Comparison of ENCODE assay signal across 8 mouse cellular contexts in the genomic region with DNA sequence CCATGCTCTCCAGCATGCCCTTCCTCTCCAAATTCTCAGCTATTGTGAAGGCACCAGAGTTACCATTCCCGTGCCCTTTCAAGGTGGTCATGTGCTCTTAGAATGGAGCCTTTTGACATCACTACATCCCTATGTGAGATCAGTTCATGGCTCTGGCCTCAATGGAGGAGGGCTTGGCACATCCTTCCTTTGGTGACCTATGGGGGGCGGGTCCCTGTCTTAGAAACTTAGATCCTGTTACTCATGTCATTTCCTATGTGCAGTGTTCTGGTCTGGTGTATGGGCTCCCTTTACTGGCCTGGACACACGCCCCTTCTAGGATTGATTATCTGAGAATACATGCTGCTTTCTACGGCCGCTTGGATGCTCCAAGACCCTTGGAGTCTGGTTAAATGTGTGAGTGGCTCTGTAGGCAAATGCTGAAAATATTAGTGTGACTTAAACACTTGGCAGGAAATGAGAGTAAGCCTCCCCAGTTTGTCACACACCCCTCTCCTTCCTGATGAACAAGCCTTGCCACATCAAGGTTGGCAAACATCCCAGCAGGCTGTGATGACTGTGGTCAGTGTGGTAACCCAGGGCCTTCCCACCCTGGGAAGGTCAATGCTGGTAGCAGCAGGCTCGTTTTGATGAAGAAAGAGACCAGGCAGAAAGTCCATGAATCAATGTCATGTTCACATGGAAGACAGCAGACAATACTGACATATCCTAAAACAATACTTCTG. TPM values are rescaled to one million over a fixed set of nuclear protein-coding genes. Genes with fewer than 3 reads are reported as not detected.
DNase-seq lines count a peak whose midpoint lies in the region; ATAC-seq lines count a peak whose summit lies in the region.

No protein-coding gene starts in this region.

- no peaks in the 10 kb centered on the region for H3K36me3 ChIP-seq in liver, embryonic 16.5 days (ENCODE audit: control insufficient read depth, insufficient read depth)
- no peaks in the 10 kb centered on the region for H3K36me3 ChIP-seq in stomach, embryonic 15.5 days

- ATAC-seq in liver, embryonic 16.5 days (ENCODE audit: low read depth), result peak; percentile 81
- no peak for ATAC-seq in stomach, embryonic 15.5 days (ENCODE audit: insufficient read depth, low FRiP score, low read depth)

- 0 out of 2 replicates have a peak overlapping the region, but pooled peaks have one; percentile 6 for H3K27ac ChIP-seq in liver, embryonic 16.5 days (ENCODE audit: low read length)
- peak overlapping the region; percentile 16; the same call in 1 of the 2 replicates for H3K27ac ChIP-seq in stomach, embryonic 15.5 days

- no peaks in the 10 kb centered on the region; the same call in 1 of the 2 replicates for H3K4me1 ChIP-seq in liver, embryonic 16.5 days (ENCODE audit: control insufficient read depth, low read depth, low read length)
- H3K4me1 ChIP-seq in stomach, embryonic 15.5 days, result 0 out of 2 replicates have a peak, but pooled peaks cover 3% of the 10 kb centered on the region

- no peaks in the 10 kb centered on the region for H3K9me3 ChIP-seq in liver, embryonic 16.5 days (replicated peaks; ENCODE audit: control insufficient read depth, low read length)
- no peaks in the 10 kb centered on the region for H3K9me3 ChIP-seq in stomach, embryonic 15.5 days

- H3K27me3 ChIP-seq in liver, embryonic 16.5 days (ENCODE audit: control insufficient read depth, insufficient read depth, low read depth, low read length), result no peaks in the 10 kb centered on the region
- no peaks in the 10 kb centered on the region for H3K27me3 ChIP-seq in stomach, embryonic 15.5 days (replicated peaks)

- no peak overlapping the region for H3K4me2 ChIP-seq in liver, embryonic 16.5 days (ENCODE audit: low read depth, low read length)
- no peak overlapping the region for H3K4me2 ChIP-seq in stomach, embryonic 15.5 days

- H3K9ac ChIP-seq in liver, embryonic 16.5 days (ENCODE audit: low read depth, low read length), result no peak overlapping the region
- no peak overlapping the region for H3K9ac ChIP-seq in stomach, embryonic 15.5 days

- WGBS in liver, embryonic 16.5 days (ENCODE audit: insufficient replicate concordance), result 50% methylated on average over 6 of the region's 6 CpGs
- 75% methylated on average over 6 of the region's 6 CpGs for WGBS in stomach, embryonic 15.5 days

- H3K4me3 ChIP-seq in liver, embryonic 16.5 days (ENCODE audit: low read depth, low read length), result no peak overlapping the region
- no peak overlapping the region for H3K4me3 ChIP-seq in stomach, embryonic 15.5 days (replicated peaks)

- DNase-seq in ovary, adult 18-20 months (ENCODE audit: low spot score), result peak; percentile 51
- no peak for DNase-seq in ovary, postnatal 10 days (ENCODE audit: low spot score)
- peak; percentile 41 to 70 for DNase-seq in adrenal gland, postnatal 4 days (ENCODE audit: low spot score in 2 of 2)
- no peak for DNase-seq in cerebellum, adult 11-12 months
- DNase-seq in MN1 (ENCODE audit: low spot score), result no peak
- no peak for DNase-seq in yolk sac, embryonic 10.5 days (ENCODE audit: low spot score)

RNA-seq across cellular contexts. Expression of a gene that starts 15.2 kb away (rescaled TPM):
- 10 to 100 TPM; 17.2 to 19.4 TPM for total RNA-seq in adrenal gland, postnatal 4 days (2021)
- 1.1 and 1.2 TPM in 2 replicates for polyA plus RNA-seq in liver, embryonic 16.5 days (2015; fragmentation: Nextera tagmentation; extraction: Ambion mirVana)
- 2.1 and 2.4 TPM in 2 replicates for polyA plus RNA-seq in stomach, embryonic 15.5 days (2015; fragmentation: Nextera tagmentation; extraction: Ambion mirVana)

Comparison
In these comparisons a context has a peak if more than half of its experiments do, and no peak if none do; other contexts are left out.
1. DNase-seq: peak in ovary, adult 18-20 months (single experiment) and adrenal gland, postnatal 4 days (2 of 2); none in ovary, postnatal 10 days (single experiment), cerebellum, adult 11-12 months (single experiment), MN1 (single experiment) and yolk sac, embryonic 10.5 days (single experiment).